Mouse (Mus musculus): ENCODE data around the gene Ccr10.

- TF ChIP-seq POLR2AphosphoS5 (IDR thresholded peaks at IDR 0.05; ENCODE audit: borderline replicate concordance, low read depth, low read length): no peak
- no peak for TF ChIP-seq CTCF (IDR thresholded peaks at IDR 0.05 in 2 of 3, conservative IDR thresholded peaks at IDR 0.05 in 1 of 3; ENCODE audit: control insufficient read depth in 1 of 3, insufficient read depth in 1 of 3, low read depth in 2 of 3, low read length in 3 of 3, poor library complexity in 1 of 3, severe bottlenecking in 1 of 3)
- TF ChIP-seq POLR2A (IDR thresholded peaks at IDR 0.05; ENCODE audit: control insufficient read depth in 1 of 2, insufficient read depth in 1 of 2, low read depth in 1 of 2, low read length in 2 of 2, poor library complexity in 1 of 2): no peak
- no peak for TF ChIP-seq MAX (IDR thresholded peaks at IDR 0.05; ENCODE audit: low read length)
- TF ChIP-seq RCOR1 (IDR thresholded peaks at IDR 0.05; ENCODE audit: low read depth, low read length): no peak
- no peak for TF ChIP-seq MXI1 (IDR thresholded peaks at IDR 0.05; ENCODE audit: low read depth, low read length)
- no peak for TF ChIP-seq BHLHE40 (IDR thresholded peaks at IDR 0.05; ENCODE audit: borderline replicate concordance, low read depth, low read length)
- no peak for TF ChIP-seq USF1 (IDR thresholded peaks at IDR 0.05; ENCODE audit: low read depth, low read length)
- no peak for TF ChIP-seq ZNF384 (IDR thresholded peaks at IDR 0.05; ENCODE audit: low read depth, low read length)
- no peak for TF ChIP-seq MAFK (IDR thresholded peaks at IDR 0.05; ENCODE audit: borderline replicate concordance, low read depth, low read length)
- no peak for TF ChIP-seq CHD2 (IDR thresholded peaks at IDR 0.05; ENCODE audit: low read length)
These were observed 876 bp downstream of the Ccr10 start for GRCm38 (mm10) chr11:101174389-101174745.

All from MEL (cell line).